Mouse (Mus musculus): ENCODE data around the gene Tmco4.

DNA sequence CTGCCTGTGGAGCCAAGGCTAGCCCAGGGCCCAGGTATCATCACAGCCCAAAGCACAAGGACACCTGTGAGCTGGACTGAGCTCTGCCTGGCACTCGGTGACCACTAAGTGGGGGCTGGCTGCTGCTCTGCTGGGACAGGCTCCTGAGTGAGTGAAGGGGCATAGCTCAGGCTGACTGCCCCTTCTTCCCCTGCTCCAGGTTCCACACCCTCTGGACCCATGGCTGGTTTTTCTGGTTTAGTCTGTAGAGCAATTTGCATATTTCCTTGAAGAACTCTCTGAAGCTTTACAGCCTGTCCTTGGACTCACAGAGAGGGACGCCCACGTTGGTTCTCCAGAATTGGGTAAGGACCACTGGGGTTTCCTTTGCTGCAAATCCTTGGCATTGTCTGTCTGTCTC is 10.7 kb downstream of the Tmco4 start:
- no peak for TF ChIP-seq POLR2A (IDR thresholded peaks at IDR 0.05; ENCODE audit: control insufficient read depth, low read depth, low read length)
- no peak for TF ChIP-seq CTCF (IDR thresholded peaks at IDR 0.05; ENCODE audit: control insufficient read depth, insufficient read depth, insufficient replicate concordance, low read depth, low read length)

Measured in testis, adult 2 months (tissue).